Mouse (Mus musculus) CH12.LX (cell line): Measurements from ENCODE around the gene Ugt1a2. TPM values are rescaled to one million over a fixed set of nuclear protein-coding genes. Genes with fewer than 3 reads are reported as not detected.

ENCODE experiments used
- DNase-seq: peaks from one replicate; pipeline ENCODE4 v3.0.0-alpha.2; 2013; ENCODE audit errors: extremely low read depth
- H3K27ac ChIP-seq: 2 replicates; pipeline ENCODE4 v1.5.1; 2012; ENCODE audit warnings: low read depth, mild to moderate bottlenecking, control low read depth, moderate library complexity; ENCODE audit not compliant: insufficient read depth
- H3K27me3 ChIP-seq: replicated peaks from 2 replicates; pipeline ENCODE3; 2012; ENCODE audit warnings: inconsistent platforms
- H3K36me3 ChIP-seq, 2 experiments: replicated peaks in 1 of 2; 2 replicates each; pipeline versions ENCODE3 to v1.6.1; 2012; ENCODE audit warnings: inconsistent platforms in 1 of 2, low read length in 1 of 2, mild to moderate bottlenecking in 1 of 2, mixed read lengths in 1 of 2, moderate library complexity in 1 of 2; ENCODE audit not compliant: control insufficient read depth in 1 of 2, insufficient read depth in 1 of 2
- H3K4me1 ChIP-seq, 2 experiments: 2 replicates each; pipeline ENCODE4 v1.6.1; 2012; ENCODE audit warnings: inconsistent platforms in 1 of 2, moderate library complexity in 1 of 2; ENCODE audit not compliant: insufficient read depth in 2 of 2, control insufficient read depth in 1 of 2
- H3K4me2 ChIP-seq: 2 replicates; pipeline ENCODE4 v1.6.1; 2012; ENCODE audit warnings: low read depth, mild to moderate bottlenecking, control low read depth; ENCODE audit not compliant: poor library complexity, insufficient read depth, severe bottlenecking
- H3K4me3 ChIP-seq, 3 experiments: fragments of 150-350 bp in 1 of 3; sonication (generic) in 1 of 3; replicated peaks in 1 of 3; 2 replicates each; pipeline versions ENCODE3 to v1.5.1; 2011 to 2012; ENCODE audit warnings: low read depth in 2 of 3, low read length in 2 of 3, mild to moderate bottlenecking in 2 of 3, moderate library complexity in 2 of 3, control low read depth in 1 of 3, improper control_type of control experiment in 1 of 3, inconsistent platforms in 1 of 3, mixed read lengths in 1 of 3; ENCODE audit not compliant: poor library complexity in 1 of 3
- H3K79me2 ChIP-seq: replicated peaks from 2 replicates; pipeline ENCODE4 v1.6.1; 2012; ENCODE audit warnings: mild to moderate bottlenecking, moderate library complexity; ENCODE audit not compliant: control insufficient read depth, poor library complexity, insufficient read depth, severe bottlenecking; ENCODE audit errors: extremely low read depth
- H3K9ac ChIP-seq: 2 replicates; pipeline ENCODE4 v1.6.1; 2012; ENCODE audit warnings: low read depth, mild to moderate bottlenecking, control low read depth, moderate library complexity; ENCODE audit not compliant: insufficient read depth
- H3K9me3 ChIP-seq: replicated peaks from 2 replicates; pipeline ENCODE3; 2012; ENCODE audit warnings: low read length, inconsistent platforms, mixed read lengths
- BHLHE40 ChIP-seq: IDR thresholded peaks from 2 replicates; pipeline ENCODE4 v1.6.1; 2011; ENCODE audit warnings: mild to moderate bottlenecking, low read depth, low read length, improper control_type of control experiment
- CHD1 ChIP-seq: IDR thresholded peaks from 2 replicates; pipeline ENCODE4 v1.6.1; 2012; ENCODE audit warnings: low read depth, low read length, improper control_type of control experiment, inconsistent platforms
- CHD2 ChIP-seq: IDR thresholded peaks from 2 replicates; pipeline ENCODE4 v1.6.1; 2011; ENCODE audit warnings: low read length, improper control_type of control experiment
- E2F4 ChIP-seq: IDR thresholded peaks from 2 replicates; pipeline ENCODE4 v1.6.1; 2011; ENCODE audit warnings: low read depth, low read length, improper control_type of control experiment; ENCODE audit not compliant: insufficient replicate concordance
- ELF1 ChIP-seq: IDR thresholded peaks from 2 replicates; pipeline ENCODE4 v1.6.1; 2014; ENCODE audit warnings: low read depth, mild to moderate bottlenecking, inconsistent platforms, low read length, improper control_type of control experiment
- EP300 ChIP-seq: IDR thresholded peaks from 2 replicates; pipeline ENCODE4 v1.6.1; 2011; ENCODE audit warnings: low read length, improper control_type of control experiment
- ETS1 ChIP-seq: conservative IDR thresholded peaks from 2 replicates; pipeline ENCODE4 v1.6.1; 2012; ENCODE audit warnings: low read depth, mild to moderate bottlenecking, inconsistent platforms, low read length, improper control_type of control experiment, moderate library complexity
- GABPA ChIP-seq: IDR thresholded peaks from 2 replicates; pipeline ENCODE4 v1.6.1; 2012; ENCODE audit warnings: low read depth, low read length, improper control_type of control experiment, inconsistent platforms; ENCODE audit not compliant: insufficient replicate concordance
- HCFC1 ChIP-seq: IDR thresholded peaks from 2 replicates; pipeline ENCODE4 v1.6.1; 2012; ENCODE audit warnings: low read depth, mild to moderate bottlenecking, inconsistent platforms, low read length, improper control_type of control experiment
- JUN ChIP-seq: IDR thresholded peaks from 2 replicates; pipeline ENCODE4 v1.6.1; 2011; ENCODE audit warnings: low read depth, mild to moderate bottlenecking, low read length, improper control_type of control experiment, moderate library complexity; ENCODE audit not compliant: insufficient read depth
- JUND ChIP-seq: conservative IDR thresholded peaks from 2 replicates; pipeline ENCODE4 v1.6.1; 2011; ENCODE audit warnings: low read depth, low read length, improper control_type of control experiment
- KAT2A ChIP-seq: IDR thresholded peaks from 2 replicates; pipeline ENCODE4 v1.6.1; 2012; ENCODE audit warnings: low read length, improper control_type of control experiment, inconsistent platforms; ENCODE audit not compliant: insufficient replicate concordance
- MAFK ChIP-seq: IDR thresholded peaks from 2 replicates; pipeline ENCODE4 v1.6.1; 2011; ENCODE audit warnings: low read length, improper control_type of control experiment; ENCODE audit not compliant: insufficient replicate concordance
- MAX ChIP-seq: IDR thresholded peaks from 2 replicates; pipeline ENCODE4 v1.6.1; 2011; ENCODE audit warnings: low read length, improper control_type of control experiment
- MAZ ChIP-seq: IDR thresholded peaks from 2 replicates; pipeline ENCODE4 v1.6.1; 2012; ENCODE audit warnings: low read depth, mild to moderate bottlenecking, inconsistent platforms, low read length, improper control_type of control experiment, moderate library complexity
- MEF2A ChIP-seq: IDR thresholded peaks from 2 replicates; pipeline ENCODE4 v1.6.1; 2014; ENCODE audit warnings: low read depth, mild to moderate bottlenecking, inconsistent platforms, low read length, improper control_type of control experiment, borderline replicate concordance
- MXI1 ChIP-seq: IDR thresholded peaks from 2 replicates; pipeline ENCODE4 v1.6.1; 2011; ENCODE audit warnings: mild to moderate bottlenecking, low read depth, low read length, improper control_type of control experiment
- MYC ChIP-seq: IDR thresholded peaks from 2 replicates; pipeline ENCODE4 v1.6.1; 2011; ENCODE audit warnings: low read depth, mild to moderate bottlenecking, improper control_type of control experiment, low read length
- POLR2A ChIP-seq: IDR thresholded peaks from 2 replicates; pipeline ENCODE4 v1.6.1; 2011; ENCODE audit warnings: low read depth, mild to moderate bottlenecking, improper control_type of control experiment, low read length
- POLR2AphosphoS2 ChIP-seq: IDR thresholded peaks from 2 replicates; pipeline ENCODE4 v1.6.1; 2011; ENCODE audit warnings: low read depth, low read length, improper control_type of control experiment
- RAD21 ChIP-seq: IDR thresholded peaks from 2 replicates; pipeline ENCODE4 v1.6.1; 2011; ENCODE audit warnings: low read depth, mild to moderate bottlenecking, low read length, improper control_type of control experiment, moderate library complexity
- RCOR1 ChIP-seq: conservative IDR thresholded peaks from 2 replicates; pipeline ENCODE4 v1.6.1; 2012; ENCODE audit warnings: low read depth, mild to moderate bottlenecking, inconsistent platforms, low read length, improper control_type of control experiment
- SMC3 ChIP-seq: IDR thresholded peaks from 2 replicates; pipeline ENCODE4 v1.6.1; 2011; ENCODE audit warnings: low read depth, low read length, improper control_type of control experiment
- TCF12 ChIP-seq: IDR thresholded peaks from 2 replicates; pipeline ENCODE4 v1.6.1; 2014; ENCODE audit warnings: low read depth, mild to moderate bottlenecking, inconsistent platforms, low read length, improper control_type of control experiment
- UBTF ChIP-seq: IDR thresholded peaks from 2 replicates; pipeline ENCODE4 v1.6.1; 2012; ENCODE audit warnings: low read depth, mild to moderate bottlenecking, inconsistent platforms, low read length, improper control_type of control experiment, moderate library complexity
- USF1 ChIP-seq: IDR thresholded peaks from 2 replicates; pipeline ENCODE4 v1.6.1; 2014; ENCODE audit warnings: low read depth, mild to moderate bottlenecking, inconsistent platforms, low read length, improper control_type of control experiment
- USF2 ChIP-seq: conservative IDR thresholded peaks from 2 replicates; pipeline ENCODE4 v1.6.1; 2011; ENCODE audit warnings: low read depth, low read length, improper control_type of control experiment
- ZC3H11A ChIP-seq: IDR thresholded peaks from 2 replicates; pipeline ENCODE4 v1.6.1; 2012; ENCODE audit warnings: low read depth, mild to moderate bottlenecking, inconsistent platforms, low read length, improper control_type of control experiment
- ZKSCAN1 ChIP-seq: IDR thresholded peaks from 2 replicates; pipeline ENCODE4 v1.6.1; 2012; ENCODE audit warnings: low read depth, inconsistent platforms, low read length, improper control_type of control experiment, borderline replicate concordance
- ZNF384 ChIP-seq: IDR thresholded peaks from 2 replicates; pipeline ENCODE4 v1.6.1; 2012; ENCODE audit warnings: low read depth, low read length, improper control_type of control experiment, inconsistent platforms
- dilution Hi-C: fragments of 300-500 bp; cut with MboI; formaldehyde crosslinking; loops from 2 replicates; pipeline ENCODE4 v1.14.3; 2020; ENCODE audit warnings: low sequenced_read_pairs; ENCODE audit not compliant: extremely low pct_unique_long_range_greater_than_20kb, extremely low pct_ligation_motif_present
- in situ Hi-C: fragments of 300-500 bp; cut with MboI; formaldehyde crosslinking; loops from 3 replicates; pipeline ENCODE4 v1.14.3; 2019; ENCODE audit warnings: low sequenced_read_pairs, low pct_ligation_motif_present, low pct_unique_long_range_greater_than_20kb, mixed read lengths
- polyA plus RNA-seq: library from polyadenylated mRNA; unstranded; fragments of >175 nt; gene quantifications from 2 replicates; pipeline ENCODE4 v1.2.1, GENCODE M21; 2012; ENCODE audit warnings: low read depth; ENCODE audit not compliant: insufficient read length
- total RNA-seq, 2 experiments: library from RNA; depleted of rRNA; stranded (reverse); fragments of 300-350 nt in 1 of 2; fragments of >200 nt in 1 of 2; gene quantifications; 2 replicates each; pipeline ENCODE4 v1.2.3; 2012 to 2014

The Ugt1a2 gene
- total and polyA plus RNA-seq, 3 experiments, result not detected

GRCm38 (mm10) chr1:88205294-88205922 is 5.0 kb downstream of the Ugt1a2 start, which contains the start of gene Dnajb3:
TSS of gene Dnajb3 (minus strand) at chr1:88205782.
- no peak for TF ChIP-seq POLR2AphosphoS2
- TF ChIP-seq USF1, result no peak
- no peak for TF ChIP-seq JUND
- TF ChIP-seq POLR2A, result no peak
- no peak for TF ChIP-seq CHD2
- no peak for TF ChIP-seq JUN
- TF ChIP-seq SMC3, result no peak
- TF ChIP-seq GABPA, result no peak
- no peak for TF ChIP-seq ETS1
- TF ChIP-seq MAX, result no peak
- no peak for TF ChIP-seq MYC
- TF ChIP-seq ZKSCAN1, result no peak
- no peak for TF ChIP-seq HCFC1
- TF ChIP-seq ZNF384, result no peak
- no peak for TF ChIP-seq MAFK
- TF ChIP-seq BHLHE40, result no peak
- TF ChIP-seq E2F4, result no peak
- no peak for TF ChIP-seq MEF2A
- no peak for TF ChIP-seq KAT2A
- no peak for TF ChIP-seq MXI1
- peaks cover 2% of the 10 kb centered on the region for H3K9me3 ChIP-seq
- H3K79me2 ChIP-seq, result no peaks in the 10 kb centered on the region
- in situ Hi-C loops (no loop called here), dilution Hi-C loops (no loop called here)
- no peaks in the 10 kb centered on the region for H3K4me1 ChIP-seq
- H3K9ac ChIP-seq, result no peak within 1 kb of the TSS
- peaks cover 0 to 8% of the 10 kb centered on the region in 2 experiments for H3K36me3 ChIP-seq
- H3K27me3 ChIP-seq, result no peaks in the 10 kb centered on the region
- H3K4me3 ChIP-seq, result no peak within 1 kb of the TSS
- H3K4me2 ChIP-seq, result no peak within 1 kb of the TSS
- H3K27ac ChIP-seq, result no peak within 1 kb of the TSS
- no peak for DNase-seq

- peaks cover 10% of the 10 kb centered on the region for H3K9me3 ChIP-seq
- H3K9ac ChIP-seq, result no peak overlapping the region
- peaks cover 0 to 6% of the 10 kb centered on the region in 2 experiments for H3K36me3 ChIP-seq
- dilution Hi-C loops, result no loop called here
- no peaks in the 10 kb centered on the region for H3K4me1 ChIP-seq
- in situ Hi-C loops, result no loop called here
- DNase-seq, result no peak
- no peak overlapping the region for H3K27ac ChIP-seq
- H3K79me2 ChIP-seq, result no peaks in the 10 kb centered on the region
- H3K4me3 ChIP-seq, result no peak overlapping the region
- H3K27me3 ChIP-seq, result no peaks in the 10 kb centered on the region
- H3K4me2 ChIP-seq, result no peak overlapping the region
- no peak for TF ChIP-seq MAZ
- TF ChIP-seq USF2, result no peak
- TF ChIP-seq ELF1, result no peak
- TF ChIP-seq MEF2A, result no peak
- TF ChIP-seq KAT2A, result no peak
- no peak for TF ChIP-seq EP300
- TF ChIP-seq TCF12, result no peak
- no peak for TF ChIP-seq BHLHE40
- TF ChIP-seq CHD1, result no peak
- no peak for TF ChIP-seq POLR2A
- TF ChIP-seq JUND, result no peak
- no peak for TF ChIP-seq MAFK
- no peak for TF ChIP-seq ETS1
- TF ChIP-seq RAD21, result no peak
- TF ChIP-seq ZKSCAN1, result no peak
- no peak for TF ChIP-seq ZC3H11A
- no peak for TF ChIP-seq CHD2
- no peak for TF ChIP-seq MXI1
- TF ChIP-seq UBTF, result no peak
- no peak for TF ChIP-seq RCOR1
- TF ChIP-seq, all 38 proteins: peak for 0
Observed at GRCm38 (mm10) chr1:88206843-88207479, 6.6 kb downstream of the Ugt1a2 start.
